Mouse (Mus musculus): Measurements from ENCODE around the gene Rab28.

Gene Rab28

GRCm38 (mm10) chr5:41610447-41611030 is 97.4 kb downstream of the Rab28 start:
- TF ChIP-seq POU5F1 (IDR thresholded peaks at IDR 0.05; ENCODE audit: borderline replicate concordance, low read length): no peak
- TF ChIP-seq NANOG (IDR thresholded peaks at IDR 0.05; ENCODE audit: borderline replicate concordance, low read length): no peak
- TF ChIP-seq CTCF (conservative IDR thresholded peaks at IDR 0.05; ENCODE audit: low read length): no peak
- no peaks in the 10 kb centered on the region for H3K36me3 ChIP-seq (ENCODE audit: insufficient read depth, low read length)
- H3K4me3 ChIP-seq (replicated peaks; ENCODE audit: low read length): no peak overlapping the region
- H3K9me3 ChIP-seq (ENCODE audit: low read length): no peaks in the 10 kb centered on the region
- H3K27me3 ChIP-seq (ENCODE audit: insufficient read depth, low read length): no peaks in the 10 kb centered on the region
- no peaks in the 10 kb centered on the region for H3K4me1 ChIP-seq (replicated peaks; ENCODE audit: low read depth, low read length)

GRCm38 (mm10) chr5:41596242-41597117 is 111.5 kb downstream of the Rab28 start:
- Histone ChIP-seq H3K27me3 (ENCODE audit: insufficient read depth, low read length) (no peaks in the 10 kb centered on the region), H3K4me3 (replicated peaks; ENCODE audit: low read length) (no peak overlapping the region), H3K4me1 (replicated peaks; ENCODE audit: low read depth, low read length) (no peaks in the 10 kb centered on the region), H3K36me3 (ENCODE audit: insufficient read depth, low read length) (no peaks in the 10 kb centered on the region), H3K9me3 (ENCODE audit: low read length) (no peaks in the 10 kb centered on the region)
- no peak for TF ChIP-seq NANOG (IDR thresholded peaks at IDR 0.05; ENCODE audit: borderline replicate concordance, low read length)
- no peak for TF ChIP-seq POU5F1 (IDR thresholded peaks at IDR 0.05; ENCODE audit: borderline replicate concordance, low read length)
- TF ChIP-seq CTCF (conservative IDR thresholded peaks at IDR 0.05; ENCODE audit: low read length): no peak

GRCm38 (mm10) chr5:41595199-41595598 is 112.8 kb downstream of the Rab28 start:
- no peak overlapping the region for H3K4me3 ChIP-seq (replicated peaks; ENCODE audit: low read length)
- TF ChIP-seq NANOG (IDR thresholded peaks at IDR 0.05; ENCODE audit: borderline replicate concordance, low read length) (no peak), POU5F1 (IDR thresholded peaks at IDR 0.05; ENCODE audit: borderline replicate concordance, low read length) (no peak), CTCF (conservative IDR thresholded peaks at IDR 0.05; ENCODE audit: low read length) (no peak)
- H3K36me3 ChIP-seq (ENCODE audit: insufficient read depth, low read length): no peaks in the 10 kb centered on the region
- no peaks in the 10 kb centered on the region for H3K27me3 ChIP-seq (ENCODE audit: insufficient read depth, low read length)
- H3K4me1 ChIP-seq (replicated peaks; ENCODE audit: low read depth, low read length): no peaks in the 10 kb centered on the region
- no peaks in the 10 kb centered on the region for H3K9me3 ChIP-seq (ENCODE audit: low read length)

- H3K4me3 ChIP-seq (replicated peaks; ENCODE audit: low read length): no peak overlapping the region
- H3K36me3 ChIP-seq (ENCODE audit: insufficient read depth, low read length): no peaks in the 10 kb centered on the region
- H3K9me3 ChIP-seq (ENCODE audit: low read length): peaks cover 33% of the 10 kb centered on the region
- no peaks in the 10 kb centered on the region for H3K4me1 ChIP-seq (replicated peaks; ENCODE audit: low read depth, low read length)
- TF ChIP-seq POU5F1 (IDR thresholded peaks at IDR 0.05; ENCODE audit: borderline replicate concordance, low read length): no peak
- TF ChIP-seq NANOG (IDR thresholded peaks at IDR 0.05; ENCODE audit: borderline replicate concordance, low read length): no peak
- no peak for TF ChIP-seq CTCF (conservative IDR thresholded peaks at IDR 0.05; ENCODE audit: low read length)
- H3K27me3 ChIP-seq (ENCODE audit: insufficient read depth, low read length): no peaks in the 10 kb centered on the region
Observed at GRCm38 (mm10) chr5:41578051-41578450, 129.9 kb downstream of the Rab28 start.

Measured in E14TG2a.4 (cell line).